Mouse (Mus musculus): ENCODE measurements around the gene Tpx2. TPM values are rescaled to one million over a fixed set of nuclear protein-coding genes. Genes with fewer than 3 reads are reported as not detected.
A peak's percentile ranks its signal among the peaks of the same experiment; 100 is the strongest.

The Tpx2 gene
- polyA plus RNA-seq, 1 experiment from 2014 or later: 81.5 TPM

DNA sequence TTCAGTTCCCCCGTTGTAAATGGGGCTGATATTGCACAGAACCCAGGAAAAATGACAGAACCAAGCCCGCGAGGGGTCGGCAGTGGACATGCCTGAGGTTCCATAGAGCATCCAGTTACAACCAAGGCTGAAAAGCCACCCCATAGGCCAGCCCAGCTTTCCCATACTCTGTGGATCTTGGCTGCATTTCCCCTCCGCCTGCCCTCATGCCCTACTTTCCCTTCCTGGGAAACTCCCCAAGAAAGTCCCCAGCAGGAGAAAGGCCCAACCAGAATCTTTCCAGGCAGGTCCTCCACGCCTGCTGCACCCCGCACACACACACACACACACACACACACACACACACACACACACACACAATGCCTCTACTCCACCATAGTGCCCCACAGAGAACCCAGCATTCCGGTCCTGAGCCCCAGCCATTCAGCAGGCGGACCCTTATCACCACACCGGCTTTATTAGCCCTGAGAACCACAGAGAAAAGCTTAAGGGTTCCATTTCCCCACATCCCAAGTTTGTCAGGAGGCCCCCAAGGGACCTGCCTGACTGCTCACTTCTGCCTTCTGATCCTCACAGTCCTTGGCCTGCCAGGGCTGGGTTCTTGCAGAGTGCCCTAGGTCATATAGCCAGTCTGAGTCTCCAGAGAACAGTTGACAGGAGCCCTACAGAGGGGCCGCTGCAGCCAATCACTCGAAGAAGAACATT lies 83.8 kb downstream of the Tpx2 start:
- Histone ChIP-seq H3K27me3 (replicated peaks; ENCODE audit: control insufficient read depth, insufficient read depth, low read length) (no peaks in the 10 kb centered on the region), H3K9me3 (replicated peaks; ENCODE audit: control insufficient read depth, low read length) (no peaks in the 10 kb centered on the region), H3K9ac (ENCODE audit: low read length) (no peak overlapping the region), H3K36me3 (ENCODE audit: control insufficient read depth, insufficient read depth, low read length) (no peaks in the 10 kb centered on the region), H3K27ac (ENCODE audit: low read depth, low read length) (no peak overlapping the region), H3K4me3 (ENCODE audit: low read depth, low read length) (no peak overlapping the region), H3K4me1 (ENCODE audit: control insufficient read depth, insufficient read depth, low read length) (no peaks in the 10 kb centered on the region), H3K4me2 (ENCODE audit: low read length) (no peak overlapping the region)
- DNase-seq (ENCODE audit: low spot score) (no peak), ATAC-seq (no peak)
- WGBS: 82% methylated on average over 12 of the region's 12 CpGs

DNA sequence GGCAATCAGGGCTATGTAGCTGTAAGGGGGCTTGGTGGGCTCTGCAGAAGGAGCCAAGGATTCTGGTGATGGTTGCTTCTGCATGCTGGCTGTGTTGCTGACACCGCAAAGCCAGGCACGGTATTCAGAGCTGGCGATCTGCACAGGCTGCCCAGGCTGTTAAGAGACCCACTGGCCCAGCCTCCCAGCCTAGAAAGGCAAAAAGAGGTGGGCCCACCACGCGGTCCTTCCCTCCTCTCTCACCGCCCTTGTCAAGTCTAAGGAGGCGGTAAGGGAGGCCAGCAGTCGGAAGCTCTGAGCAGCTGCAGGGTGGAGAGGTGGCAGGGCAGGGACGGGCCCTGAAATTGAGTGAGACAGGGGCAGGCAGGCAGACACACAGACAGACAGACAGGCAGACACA lies 85.3 kb downstream of the Tpx2 start, which contains the start of gene Foxs1:
Gene Foxs1, minus strand, starts transcription at position 161 of the 400 bp plus-strand sequence.
- H3K9me3 ChIP-seq (replicated peaks; ENCODE audit: control insufficient read depth, low read length): no peaks in the 10 kb centered on the region
- no peak within 1 kb of the TSS for H3K9ac ChIP-seq (ENCODE audit: low read length)
- no peaks in the 10 kb centered on the region for H3K27me3 ChIP-seq (replicated peaks; ENCODE audit: control insufficient read depth, insufficient read depth, low read length)
- ATAC-seq: no peak
- H3K4me2 ChIP-seq (ENCODE audit: low read length): no peak within 1 kb of the TSS
- H3K4me3 ChIP-seq (ENCODE audit: low read depth, low read length): no peak within 1 kb of the TSS
- no peaks in the 10 kb centered on the region for H3K4me1 ChIP-seq (ENCODE audit: control insufficient read depth, insufficient read depth, low read length)
- DNase-seq (ENCODE audit: low spot score): no peak
- H3K36me3 ChIP-seq (ENCODE audit: control insufficient read depth, insufficient read depth, low read length): no peaks in the 10 kb centered on the region
- 47% methylated on average over 9 of the region's 9 CpGs for WGBS
- H3K27ac ChIP-seq (ENCODE audit: low read depth, low read length): no peak within 1 kb of the TSS

DNA sequence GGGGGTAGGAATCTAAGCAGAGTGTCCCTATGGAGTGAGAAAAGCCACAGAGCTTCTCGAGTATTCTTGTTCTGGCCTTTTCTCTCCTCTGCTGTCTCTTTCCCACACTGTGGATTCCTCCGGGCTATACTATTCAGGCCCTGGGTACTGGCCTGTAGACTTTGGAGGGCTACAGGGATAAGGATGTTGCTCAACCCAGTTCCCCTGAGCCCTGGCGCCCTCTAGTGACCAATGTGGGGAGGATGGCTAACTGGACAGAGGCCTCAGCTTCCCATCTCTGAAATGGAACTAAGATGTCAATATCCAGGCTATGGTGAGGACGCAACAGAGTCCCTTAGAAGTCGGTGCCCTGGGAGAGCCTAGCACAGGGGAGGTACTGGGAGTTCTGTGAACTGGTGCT lies 85.8 kb downstream of the Tpx2 start:
- Histone ChIP-seq H3K27me3 (replicated peaks; ENCODE audit: control insufficient read depth, insufficient read depth, low read length) (no peaks in the 10 kb centered on the region), H3K4me3 (ENCODE audit: low read depth, low read length) (no peak overlapping the region), H3K27ac (ENCODE audit: low read depth, low read length) (no peak overlapping the region), H3K4me2 (ENCODE audit: low read length) (no peak overlapping the region), H3K9me3 (replicated peaks; ENCODE audit: control insufficient read depth, low read length) (no peaks in the 10 kb centered on the region), H3K9ac (ENCODE audit: low read length) (no peak overlapping the region), H3K4me1 (ENCODE audit: control insufficient read depth, insufficient read depth, low read length) (no peaks in the 10 kb centered on the region), H3K36me3 (ENCODE audit: control insufficient read depth, insufficient read depth, low read length) (no peaks in the 10 kb centered on the region)
- 29% methylated on average over 5 of the region's 5 CpGs for WGBS
- ATAC-seq: no peak
- DNase-seq (ENCODE audit: low spot score): no peak

DNA sequence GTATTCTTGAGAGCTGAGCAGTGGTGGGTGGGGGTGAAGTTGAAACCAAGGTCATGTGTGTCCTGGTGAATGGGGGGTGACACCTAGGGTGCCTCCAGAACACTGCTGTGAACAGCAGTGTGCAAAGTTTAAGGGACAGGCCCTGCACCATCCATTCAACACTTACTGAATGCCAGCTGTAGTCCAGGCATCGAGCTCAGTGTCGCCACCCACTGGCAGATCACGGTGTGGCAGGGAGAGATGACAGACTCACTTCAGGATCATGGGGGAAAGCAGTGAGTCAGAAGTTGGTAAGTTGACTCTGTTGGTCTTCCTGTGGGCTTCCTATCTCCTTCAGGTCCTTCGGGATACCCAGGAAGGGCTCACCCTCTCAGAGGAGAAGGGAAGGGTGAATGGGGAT lies 92.1 kb downstream of the Tpx2 start:
- Histone ChIP-seq H3K9ac (ENCODE audit: low read length) (no peak overlapping the region), H3K27ac (ENCODE audit: low read depth, low read length) (no peak overlapping the region), H3K27me3 (replicated peaks; ENCODE audit: control insufficient read depth, insufficient read depth, low read length) (peaks cover 35% of the 10 kb centered on the region), H3K4me2 (ENCODE audit: low read length) (no peak overlapping the region), H3K9me3 (replicated peaks; ENCODE audit: control insufficient read depth, low read length) (no peaks in the 10 kb centered on the region), H3K4me3 (ENCODE audit: low read depth, low read length) (no peak overlapping the region), H3K4me1 (ENCODE audit: control insufficient read depth, insufficient read depth, low read length) (0 out of 2 replicates have a peak, but pooled peaks cover 3% of the 10 kb centered on the region), H3K36me3 (ENCODE audit: control insufficient read depth, insufficient read depth, low read length) (no peaks in the 10 kb centered on the region)
- no peak for DNase-seq (ENCODE audit: low spot score)
- ATAC-seq: no peak
- WGBS: 14% methylated on average over 4 of the region's 4 CpGs

DNA sequence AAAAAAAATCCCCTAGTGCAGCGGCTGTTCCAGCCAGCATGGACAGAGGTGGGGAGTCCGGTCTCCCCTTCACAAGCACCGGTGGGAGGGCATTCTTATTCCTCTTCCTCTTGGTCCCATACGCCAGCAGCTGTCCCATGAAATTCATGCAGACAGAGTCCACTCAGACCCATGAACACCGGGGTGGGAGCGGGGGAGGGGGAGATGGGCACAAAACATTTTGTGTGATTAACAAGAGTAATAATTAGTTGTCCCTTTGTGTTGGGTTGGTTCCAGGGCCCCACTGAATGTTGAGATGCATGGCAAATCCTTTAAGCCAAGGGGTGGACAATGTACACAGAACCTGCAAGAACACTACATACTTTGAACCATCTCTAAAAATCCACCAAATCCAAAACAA lies 93.3 kb downstream of the Tpx2 start:
- peaks cover 38% of the 10 kb centered on the region for H3K27me3 ChIP-seq (replicated peaks; ENCODE audit: control insufficient read depth, insufficient read depth, low read length)
- WGBS: 75% methylated on average over 6 of the region's 6 CpGs

DNA sequence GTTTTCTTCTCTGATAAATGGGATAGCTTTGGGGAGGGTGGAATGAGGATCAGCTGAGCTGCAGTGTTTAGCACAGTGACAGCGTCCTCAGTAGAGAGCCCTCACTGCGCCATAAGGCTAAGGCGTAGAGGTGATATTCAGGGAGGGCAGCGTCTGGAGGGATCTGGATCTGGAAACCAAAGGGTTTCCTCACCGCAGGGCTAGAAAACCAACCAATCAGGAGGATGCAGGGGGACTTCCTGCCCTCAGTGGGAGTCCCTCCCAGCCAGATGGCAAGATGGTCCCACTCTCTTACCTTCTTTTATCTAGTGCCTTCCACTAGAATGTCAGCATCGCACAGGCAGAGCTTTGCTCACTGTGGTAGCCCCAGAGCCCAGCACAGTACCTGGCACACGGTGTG lies 94.0 kb downstream of the Tpx2 start:
- DNase-seq (ENCODE audit: low spot score): no peak
- Histone ChIP-seq H3K4me2 (ENCODE audit: low read length) (no peak overlapping the region), H3K9me3 (replicated peaks; ENCODE audit: control insufficient read depth, low read length) (no peaks in the 10 kb centered on the region), H3K4me3 (ENCODE audit: low read depth, low read length) (no peak overlapping the region), H3K4me1 (ENCODE audit: control insufficient read depth, insufficient read depth, low read length) (0 out of 2 replicates have a peak, but pooled peaks cover 3% of the 10 kb centered on the region), H3K27ac (ENCODE audit: low read depth, low read length) (no peak overlapping the region), H3K36me3 (ENCODE audit: control insufficient read depth, insufficient read depth, low read length) (no peaks in the 10 kb centered on the region), H3K9ac (ENCODE audit: low read length) (no peak overlapping the region), H3K27me3 (replicated peaks; ENCODE audit: control insufficient read depth, insufficient read depth, low read length) (peaks cover 39% of the 10 kb centered on the region)
- 40% methylated on average over 7 of the region's 7 CpGs for WGBS
- ATAC-seq: no peak

More for the DNA sequence above, 93.3 kb downstream of the Tpx2 start:
- H3K27ac ChIP-seq (ENCODE audit: low read depth, low read length): no peak overlapping the region
- H3K4me3 ChIP-seq (ENCODE audit: low read depth, low read length): no peak overlapping the region
- H3K9me3 ChIP-seq (replicated peaks; ENCODE audit: control insufficient read depth, low read length): no peaks in the 10 kb centered on the region
- ATAC-seq (no peak), DNase-seq (ENCODE audit: low spot score) (no peak)
- H3K4me2 ChIP-seq (ENCODE audit: low read length): no peak overlapping the region
- H3K36me3 ChIP-seq (ENCODE audit: control insufficient read depth, insufficient read depth, low read length): no peaks in the 10 kb centered on the region
- 0 out of 2 replicates have a peak, but pooled peaks cover 3% of the 10 kb centered on the region for H3K4me1 ChIP-seq (ENCODE audit: control insufficient read depth, insufficient read depth, low read length)
- H3K9ac ChIP-seq (ENCODE audit: low read length): no peak overlapping the region

DNA sequence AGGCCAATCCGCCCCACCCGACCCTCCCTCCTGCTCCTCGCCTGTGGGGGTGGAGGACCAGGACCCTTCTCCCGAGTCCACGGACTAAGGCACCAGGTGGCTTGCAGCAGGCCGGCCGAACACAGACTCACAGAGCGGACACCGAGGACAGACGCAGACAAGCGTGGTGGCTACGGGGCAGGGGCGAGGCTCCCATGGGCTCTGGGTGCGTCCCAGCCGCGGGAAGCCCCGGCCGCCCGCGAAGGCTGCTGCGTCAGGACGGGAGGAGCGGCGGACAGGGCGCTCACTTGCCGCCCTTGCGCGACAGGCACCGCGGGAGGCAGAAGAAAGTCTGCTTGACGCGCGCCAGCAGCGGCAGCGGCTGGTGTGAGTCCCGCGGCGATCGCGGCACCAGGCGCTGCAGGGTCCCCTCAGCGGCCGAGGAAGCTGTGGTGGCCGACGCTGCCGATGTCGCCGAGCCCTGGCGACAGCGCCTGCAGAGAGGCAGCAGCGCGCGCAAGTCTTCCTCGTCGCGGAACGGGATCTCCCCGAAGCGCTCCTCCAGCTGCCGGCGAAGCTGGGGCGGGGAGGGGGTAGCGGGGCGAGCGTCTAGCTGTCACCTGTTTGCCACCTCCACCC lies 95.2 kb downstream of the Tpx2 start:
- DNase-seq (ENCODE audit: low spot score) (no peak), ATAC-seq (peak; percentile 27; the same call in 1 of the 2 replicates)
- Histone ChIP-seq H3K4me1 (ENCODE audit: control insufficient read depth, insufficient read depth, low read length) (0 out of 2 replicates have a peak, but pooled peaks cover 3% of the 10 kb centered on the region), H3K9me3 (replicated peaks; ENCODE audit: control insufficient read depth, low read length) (no peaks in the 10 kb centered on the region), H3K27ac (ENCODE audit: low read depth, low read length) (no peak overlapping the region), H3K36me3 (ENCODE audit: control insufficient read depth, insufficient read depth, low read length) (no peaks in the 10 kb centered on the region), H3K4me3 (ENCODE audit: low read depth, low read length) (peak overlapping the region; percentile 37), H3K27me3 (replicated peaks; ENCODE audit: control insufficient read depth, insufficient read depth, low read length) (peaks cover 39% of the 10 kb centered on the region), H3K9ac (ENCODE audit: low read length) (peak overlapping the region; percentile 51), H3K4me2 (ENCODE audit: low read length) (peak overlapping the region; percentile 75)
- under 1% methylated on average over 53 of the region's 65 CpGs for WGBS

DNA sequence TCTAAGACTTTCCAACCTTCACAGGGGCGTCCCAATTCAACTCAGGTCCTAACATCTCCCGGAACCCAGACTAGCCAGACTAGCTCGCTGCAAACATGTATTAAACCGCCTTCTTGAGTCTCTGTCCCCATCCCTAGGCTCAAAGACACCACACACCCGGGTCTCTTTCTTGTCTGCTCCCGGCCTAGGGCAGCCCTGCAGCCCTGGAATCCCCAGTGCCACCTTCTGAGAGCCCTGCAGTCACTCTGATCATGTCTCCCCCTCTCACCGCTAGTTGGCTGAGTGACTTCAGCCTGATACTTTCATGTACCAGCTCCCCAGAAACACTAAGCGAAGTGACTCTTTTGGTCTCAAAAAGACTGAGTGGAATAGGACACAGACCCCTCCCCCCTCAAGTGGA lies 95.8 kb downstream of the Tpx2 start:
- Histone ChIP-seq H3K4me2 (ENCODE audit: low read length) (peak overlapping the region; percentile 75), H3K4me1 (ENCODE audit: control insufficient read depth, insufficient read depth, low read length) (0 out of 2 replicates have a peak, but pooled peaks cover 3% of the 10 kb centered on the region), H3K27me3 (replicated peaks; ENCODE audit: control insufficient read depth, insufficient read depth, low read length) (peaks cover 39% of the 10 kb centered on the region), H3K9me3 (replicated peaks; ENCODE audit: control insufficient read depth, low read length) (no peaks in the 10 kb centered on the region), H3K27ac (ENCODE audit: low read depth, low read length) (no peak overlapping the region), H3K9ac (ENCODE audit: low read length) (peak overlapping the region; percentile 51; the same call in 1 of the 2 replicates), H3K4me3 (ENCODE audit: low read depth, low read length) (peak overlapping the region; percentile 37), H3K36me3 (ENCODE audit: control insufficient read depth, insufficient read depth, low read length) (no peaks in the 10 kb centered on the region)
- 3% methylated on average over 8 of the region's 8 CpGs for WGBS
- ATAC-seq (no peak), DNase-seq (ENCODE audit: low spot score) (no peak)

DNA sequence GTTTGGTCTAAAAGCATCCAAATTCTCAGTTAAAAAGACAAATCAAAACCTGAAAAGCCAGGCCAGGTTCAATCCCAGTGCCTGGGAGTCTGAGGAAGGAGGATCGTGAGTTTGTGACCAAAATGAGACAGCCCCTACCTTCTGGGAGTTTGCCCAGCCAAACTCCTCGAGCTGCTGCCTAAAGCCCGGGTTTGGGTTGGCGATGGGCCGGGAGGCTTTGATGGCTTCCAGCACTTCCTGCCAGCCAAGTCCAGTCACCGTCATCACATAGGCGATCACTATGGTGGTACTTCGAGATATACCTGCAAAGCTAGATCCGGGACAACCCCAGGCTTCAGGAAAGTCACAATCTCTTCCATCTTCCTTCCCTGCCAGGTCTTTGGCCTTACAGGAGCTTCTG lies 96.2 kb downstream of the Tpx2 start:
- H3K9me3 ChIP-seq (replicated peaks; ENCODE audit: control insufficient read depth, low read length): no peaks in the 10 kb centered on the region
- DNase-seq (ENCODE audit: low spot score): no peak
- WGBS: 60% methylated on average over 9 of the region's 9 CpGs
- peaks cover 39% of the 10 kb centered on the region for H3K27me3 ChIP-seq (replicated peaks; ENCODE audit: control insufficient read depth, insufficient read depth, low read length)
- H3K36me3 ChIP-seq (ENCODE audit: control insufficient read depth, insufficient read depth, low read length): no peaks in the 10 kb centered on the region
- no peak overlapping the region for H3K9ac ChIP-seq (ENCODE audit: low read length)
- no peak overlapping the region for H3K27ac ChIP-seq (ENCODE audit: low read depth, low read length)
- H3K4me1 ChIP-seq (ENCODE audit: control insufficient read depth, insufficient read depth, low read length): 0 out of 2 replicates have a peak, but pooled peaks cover 3% of the 10 kb centered on the region
- H3K4me3 ChIP-seq (ENCODE audit: low read depth, low read length): no peak overlapping the region
- ATAC-seq: no peak
- H3K4me2 ChIP-seq (ENCODE audit: low read length): no peak overlapping the region

All from forebrain, embryonic 14.5 days (tissue).